Mouse (Mus musculus): ENCODE data around the gene Sohlh1.

GRCm38 (mm10) chr2:25879061-25879460 lies 32.0 kb upstream of the Sohlh1 start:
- TF ChIP-seq POLR2A (IDR thresholded peaks at IDR 0.05; ENCODE audit: borderline replicate concordance, extremely low read depth, low read depth, low read length) (no peak), CTCF (IDR thresholded peaks at IDR 0.05; ENCODE audit: insufficient read depth, low read length) (no peak)

All from lung, adult 2 months (tissue).